Mouse (Mus musculus) left cerebral cortex, postnatal 14 days (tissue): ENCODE results near the gene Notch2. TPM values are rescaled to one million over a fixed set of nuclear protein-coding genes. Genes with fewer than 3 reads are reported as not detected.
"Not testable (repeated sequence)": the region's sequence is repeated elsewhere in the genome, so short reads cannot be mapped to it uniquely, and the experiment has no call there.

Experiments
- DNase-seq, 2 experiments: peaks; one replicate each; pipeline ENCODE4 v3.0.0; 2021 to 2022; ENCODE audit warnings: low spot score in 2 of 2, mixed read lengths in 1 of 2
- intact Hi-C: fragments of 180-260 bp; cut with DNase I; formaldehyde crosslinking; loops from one replicate; pipeline ENCODE4 v1.15.1; 2025
- total RNA-seq, 2 experiments: library from RNA; stranded (reverse); gene quantifications; 2 replicates each; pipeline ENCODE4 v1.2.3; 2021

The Notch2 gene
- total RNA-seq, 2 experiments from 2014 or later, result 14.9 to 15.0 TPM

- intact Hi-C loops, result no loop called here
- DNase-seq, result no peak
Measured at GRCm38 (mm10) chr3:98119338-98119737, 106.0 kb downstream of the Notch2 start.

- intact Hi-C loops, result no loop called here
- no peak for DNase-seq
Measured at GRCm38 (mm10) chr3:98120884-98121283, 107.6 kb downstream of the Notch2 start.

- DNase-seq, result no peak
- intact Hi-C loops, result no loop called here
Measured at GRCm38 (mm10) chr3:98127775-98128174, 114.4 kb downstream of the Notch2 start.

GRCm38 (mm10) chr3:98128716-98129115, 115.4 kb downstream of the Notch2 start:
- intact Hi-C loops, result no loop called here
- no peak for DNase-seq

GRCm38 (mm10) chr3:98132140-98132539, 118.8 kb downstream of the Notch2 start:
- DNase-seq, intact Hi-C loops: not testable (repeated sequence)

GRCm38 (mm10) chr3:98132636-98133035, 119.3 kb downstream of the Notch2 start:
- intact Hi-C loops, result no loop called here
- DNase-seq, result no peak

- intact Hi-C loops, result no loop called here
- no peak for DNase-seq
Measured at GRCm38 (mm10) chr3:98141456-98141855, 128.1 kb downstream of the Notch2 start.

- no peak for DNase-seq
- intact Hi-C loops, result no loop called here
Measured at GRCm38 (mm10) chr3:98142862-98143261, 129.5 kb downstream of the Notch2 start.

- intact Hi-C loops, result no loop called here
- no peak for DNase-seq
Measured at GRCm38 (mm10) chr3:98145204-98145603, 131.9 kb downstream of the Notch2 start.

GRCm38 (mm10) chr3:98146471-98147410, 133.4 kb downstream of the Notch2 start:
- intact Hi-C loops, result no loop called here
- no peak for DNase-seq

GRCm38 (mm10) chr3:98147706-98148105, 134.4 kb downstream of the Notch2 start:
- intact Hi-C loops, result no loop called here
- DNase-seq, result no peak

- peak in 1 of 2 experiments; percentile 15 for DNase-seq
- intact Hi-C loops, result no loop called here
Measured at GRCm38 (mm10) chr3:98149881-98150280, 136.6 kb downstream of the Notch2 start.

GRCm38 (mm10) chr3:98151016-98151415, 137.7 kb downstream of the Notch2 start:
- intact Hi-C loops, result no loop called here
- no peak for DNase-seq

GRCm38 (mm10) chr3:98153460-98153859, 140.1 kb downstream of the Notch2 start:
- intact Hi-C loops, result no loop called here
- no peak for DNase-seq

- no peak for DNase-seq
- intact Hi-C loops, result no loop called here
Measured at GRCm38 (mm10) chr3:98156158-98156557, 142.8 kb downstream of the Notch2 start.

GRCm38 (mm10) chr3:98157073-98157472, 143.7 kb downstream of the Notch2 start:
- intact Hi-C loops, result no loop called here

GRCm38 (mm10) chr3:98157585-98157984, 144.3 kb downstream of the Notch2 start:
- no peak for DNase-seq
- intact Hi-C loops, result no loop called here

More at GRCm38 (mm10) chr3:98157073-98157472, 143.7 kb downstream of the Notch2 start:
- no peak for DNase-seq

GRCm38 (mm10) chr3:98158646-98159045, 145.3 kb downstream of the Notch2 start:
- no peak for DNase-seq
- intact Hi-C loops, result no loop called here

GRCm38 (mm10) chr3:98159289-98159688, 146.0 kb downstream of the Notch2 start:
- no peak for DNase-seq
- intact Hi-C loops, result no loop called here

- intact Hi-C loops, result no loop called here
- no peak for DNase-seq
Measured at GRCm38 (mm10) chr3:98160330-98160729, 147.0 kb downstream of the Notch2 start, which contains the start of gene Adam30. Gene Adam30, plus strand, starts transcription at chr3:98160630.

- intact Hi-C loops, result no loop called here
- peak; percentile 31 to 56 for DNase-seq
Measured at GRCm38 (mm10) chr3:98178340-98178739, 165.0 kb downstream of the Notch2 start.
